Mouse (Mus musculus): ENCODE measurements around the gene Ugcg.

GRCm38 (mm10) chr4:59200636-59201035 is 11.6 kb downstream of the Ugcg start:
- TF ChIP-seq CTCF (IDR thresholded peaks at IDR 0.05; ENCODE audit: extremely low read depth, insufficient read depth, insufficient read length, insufficient replicate concordance) (no peak), POLR2A (IDR thresholded peaks at IDR 0.05; ENCODE audit: low read depth, low read length) (no peak)
